In genomic region chr9:86782836-86783235, GRCm38 (mm10) we compare ENCODE assay signal across 29 mouse cellular contexts. TPM values are rescaled to one million over a fixed set of nuclear protein-coding genes. Genes with fewer than 3 reads are reported as not detected.
"Had no signal": no experiment of that assay in that cellular context is flagged by ENCODE, and none has a peak within 500 bp of the region (broad histone marks: within the 10 kb centered on the region; RNA-seq: fewer than 3 reads in every experiment).

No protein-coding gene starts in this region.

- H3K4me3 ChIP-seq: gastrocnemius, adult 2 months; heart, embryonic 10.5 days; heart, embryonic 12.5 days; hindbrain, embryonic 10.5 days; hindbrain, embryonic 12.5 days; kidney, embryonic 15.5 days; left cerebral cortex, adult 2 months; limb, embryonic 12.5 days; liver, embryonic 13.5 days; liver, embryonic 15.5 days had no signal

- DNase-seq: gastrocnemius, adult 2 months; gastrocnemius, postnatal 10 days; gastrocnemius, postnatal 25 days; heart, adult 18-20 months; heart, postnatal 10 days; heart, postnatal 4 days; kidney, adult 2 months; kidney, adult 9 months; kidney, postnatal 14 days; kidney, postnatal 36 days; layer of hippocampus, adult 9-11 months; liver; liver, embryonic 13.5 days; liver, postnatal 0 days had no signal

- H3K27ac ChIP-seq: gastrocnemius, adult 2 months; heart, embryonic 10.5 days; hindbrain, embryonic 10.5 days; hindbrain, embryonic 12.5 days; hindbrain, embryonic 14.5 days; kidney, embryonic 15.5 days; kidney, postnatal 0 days; left cerebral cortex, adult 2 months; limb, embryonic 12.5 days; liver, embryonic 13.5 days; liver, embryonic 15.5 days had no signal

- H3K27me3 ChIP-seq: heart, embryonic 12.5 days; hindbrain, embryonic 12.5 days; kidney, embryonic 15.5 days; limb, embryonic 12.5 days; liver, embryonic 13.5 days; liver, embryonic 15.5 days had no signal

- H3K36me3 ChIP-seq: heart, embryonic 10.5 days; hindbrain, embryonic 10.5 days; kidney, embryonic 15.5 days; limb, embryonic 12.5 days; liver, embryonic 13.5 days; liver, embryonic 15.5 days had no signal

- H3K9me3 ChIP-seq: heart, embryonic 10.5 days; heart, embryonic 12.5 days; hindbrain, embryonic 10.5 days; hindbrain, embryonic 12.5 days; kidney, embryonic 15.5 days; limb, embryonic 12.5 days; liver, embryonic 13.5 days; liver, embryonic 15.5 days had no signal

- H3K4me2 ChIP-seq: heart, embryonic 12.5 days; hindbrain, embryonic 12.5 days; hindbrain, embryonic 14.5 days; kidney, embryonic 15.5 days; limb, embryonic 12.5 days; liver, embryonic 11.5 days; liver, embryonic 13.5 days; liver, embryonic 15.5 days had no signal

- H3K9ac ChIP-seq: heart, embryonic 12.5 days; hindbrain, embryonic 12.5 days; hindbrain, embryonic 14.5 days; kidney, embryonic 15.5 days; limb, embryonic 12.5 days; liver, embryonic 13.5 days; liver, embryonic 15.5 days; liver, postnatal 0 days had no signal

- ATAC-seq: hindbrain, embryonic 16.5 days; inflammation-experienced regulatory T-cells, adult 6 months; intestine, embryonic 16.5 days; liver, postnatal 0 days had no signal

- H3K4me1 ChIP-seq: heart, embryonic 10.5 days; heart, embryonic 12.5 days; hindbrain, embryonic 10.5 days; hindbrain, embryonic 12.5 days; kidney, embryonic 15.5 days; limb, embryonic 12.5 days; liver, embryonic 13.5 days; liver, embryonic 15.5 days had no signal

RNA-seq across cellular contexts. Expression of gene Prss35, which starts 39.4 kb away (rescaled TPM):
- total RNA-seq: granulocyte monocyte progenitor cell, adult 5-6 weeks had no signal
- polyA plus RNA-seq: inflammation-experienced regulatory T-cells, adult 6 months had no signal
